Mouse (Mus musculus) bone marrow, adult 2 months (tissue): ENCODE measurements around the gene Wbp2.

Source experiments
- CTCF ChIP-seq: fragments of 200-500 bp; IDR thresholded peaks from 2 replicates; pipeline ENCODE4 v1.5.1; 2011; ENCODE audit warnings: low read length, control low read depth; ENCODE audit not compliant: control insufficient read depth, insufficient read depth
- POLR2A ChIP-seq: fragments of 200-500 bp; IDR thresholded peaks from 2 replicates; pipeline ENCODE4 v1.6.1; 2011; ENCODE audit warnings: low read depth, mild to moderate bottlenecking, control low read depth, low read length, borderline replicate concordance; ENCODE audit not compliant: control insufficient read depth

- TF ChIP-seq POLR2A (no peak), CTCF (no peak)
Observed at GRCm38 (mm10) chr11:116099462-116099861, 12.7 kb upstream of the Wbp2 start.
